Mouse (Mus musculus) bone marrow, adult 2 months (tissue): ENCODE results near the gene Cd300ld5. TPM values are rescaled to one million over a fixed set of nuclear protein-coding genes. Genes with fewer than 3 reads are reported as not detected.
"Not testable (repeated sequence)": the region's sequence is repeated elsewhere in the genome, so short reads cannot be mapped to it uniquely, and the experiment has no call there.

ENCODE experiments used
- H3K27ac ChIP-seq: fragments of 200-500 bp; 2 replicates; pipeline ENCODE4 v1.5.1; 2012; ENCODE audit warnings: low read depth, mild to moderate bottlenecking, control low read depth, inconsistent platforms, low read length; ENCODE audit not compliant: control insufficient read depth, poor library complexity, insufficient read depth
- H3K4me1 ChIP-seq: fragments of 200-500 bp; 2 replicates; pipeline ENCODE4 v1.6.1; 2011; ENCODE audit warnings: low read length; ENCODE audit not compliant: control insufficient read depth, insufficient read depth
- H3K4me3 ChIP-seq: fragments of 200-500 bp; replicated peaks from 2 replicates; pipeline ENCODE3; 2011; ENCODE audit warnings: mild to moderate bottlenecking, low read depth, low read length, control low read depth; ENCODE audit not compliant: control insufficient read depth
- CTCF ChIP-seq: fragments of 200-500 bp; IDR thresholded peaks from 2 replicates; pipeline ENCODE4 v1.5.1; 2011; ENCODE audit warnings: low read length, control low read depth; ENCODE audit not compliant: control insufficient read depth, insufficient read depth
- POLR2A ChIP-seq: fragments of 200-500 bp; IDR thresholded peaks from 2 replicates; pipeline ENCODE4 v1.6.1; 2011; ENCODE audit warnings: low read depth, mild to moderate bottlenecking, control low read depth, low read length, borderline replicate concordance; ENCODE audit not compliant: control insufficient read depth
- WGBS: fragments of 180-500 bp; shearing (Covaris S2); methylation state at CpG from one replicate; pipeline ENCODE4 v1.1.7; 2018; 5-methylcytosine and 5-hydroxymethylcytosine counted together
- polyA plus RNA-seq: library from polyadenylated mRNA; stranded (reverse); fragments of >200 nt; gene quantifications from 2 replicates; pipeline ENCODE4 v1.2.4, GENCODE M21; 2011; ENCODE audit warnings: low replicate concordance; ENCODE audit not compliant: missing spikeins, insufficient read depth, insufficient read length

Cd300ld5 gene
- polyA plus RNA-seq, 1 experiment = 1.8 TPM

DNA sequence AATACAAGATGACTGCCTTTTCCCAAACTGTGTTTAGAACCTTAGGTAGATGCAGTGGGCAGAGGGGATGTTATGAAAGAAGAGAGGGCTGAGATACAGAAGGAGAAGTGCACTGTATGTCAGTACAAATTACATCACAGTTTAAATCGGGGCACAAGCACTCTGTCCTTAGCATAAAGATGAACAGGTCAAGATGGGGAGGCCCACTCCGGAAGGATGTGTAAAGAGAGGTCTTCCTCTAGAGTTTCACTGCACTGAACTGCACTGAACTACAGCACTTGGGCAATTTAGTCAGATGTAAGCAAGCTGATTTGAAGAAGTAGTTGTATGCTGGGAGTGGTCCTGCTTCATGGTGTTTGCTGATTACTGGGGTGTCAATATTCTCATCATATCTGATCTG, 22.2 kb upstream of the Cd300ld5 start:
- WGBS = 31% methylated on average over 2 of the region's 2 CpGs
- peaks cover 1% of the 10 kb centered on the region for H3K4me1 ChIP-seq
- TF ChIP-seq CTCF (no peak), POLR2A (no peak)

DNA sequence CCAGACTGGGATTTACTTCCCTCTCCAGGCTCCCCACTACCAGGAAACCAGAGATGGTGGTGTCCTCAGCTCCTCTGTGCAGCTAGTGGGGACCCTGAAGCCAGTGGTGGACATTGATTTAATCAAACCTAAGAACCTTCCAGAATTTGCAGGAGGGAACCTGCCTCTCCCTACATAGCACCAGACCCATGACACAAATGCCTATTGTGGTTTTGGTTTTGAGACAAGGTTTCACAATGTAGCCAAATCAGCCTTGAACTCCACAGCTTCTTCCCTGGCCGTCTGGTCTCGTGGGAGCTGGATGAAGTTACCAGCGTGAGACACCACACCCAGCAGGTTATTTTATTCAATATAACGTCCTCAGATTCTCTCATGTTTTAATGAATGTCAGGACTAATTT, 21.1 kb upstream of the Cd300ld5 start:
- H3K4me1 ChIP-seq = peaks cover 1% of the 10 kb centered on the region
- H3K27ac ChIP-seq = no peak overlapping the region
- TF ChIP-seq POLR2A = no peak
- TF ChIP-seq CTCF = no peak
- WGBS = 48% methylated on average over 4 of the region's 4 CpGs
- no peak overlapping the region for H3K4me3 ChIP-seq

More for the DNA sequence above, 22.2 kb upstream of the Cd300ld5 start:
- Histone ChIP-seq H3K4me3 (no peak overlapping the region), H3K27ac (no peak overlapping the region)

DNA sequence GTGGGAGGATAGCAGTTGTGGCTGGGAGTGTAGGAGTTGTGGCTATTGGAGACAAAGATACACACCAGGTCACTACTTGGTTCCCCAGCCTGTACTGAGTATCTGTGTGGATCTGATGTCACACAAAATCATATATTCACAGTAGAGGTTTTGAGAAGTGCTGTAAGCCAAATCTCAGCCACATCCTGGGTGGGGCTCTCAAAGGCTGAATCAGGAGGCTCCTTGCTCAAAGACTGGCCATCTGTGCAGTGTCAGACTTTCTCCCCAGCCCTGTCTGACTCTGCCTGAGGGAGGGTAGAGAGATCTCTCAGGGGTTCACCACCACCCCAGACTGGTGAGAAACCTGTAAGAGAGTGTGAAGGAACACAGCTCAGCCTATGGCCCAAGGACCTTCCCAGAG, 17.0 kb upstream of the Cd300ld5 start:
- no peak overlapping the region for H3K27ac ChIP-seq
- no peaks in the 10 kb centered on the region; the same call in 1 of the 2 replicates for H3K4me1 ChIP-seq
- TF ChIP-seq POLR2A (no peak), CTCF (no peak)
- no peak overlapping the region for H3K4me3 ChIP-seq

DNA sequence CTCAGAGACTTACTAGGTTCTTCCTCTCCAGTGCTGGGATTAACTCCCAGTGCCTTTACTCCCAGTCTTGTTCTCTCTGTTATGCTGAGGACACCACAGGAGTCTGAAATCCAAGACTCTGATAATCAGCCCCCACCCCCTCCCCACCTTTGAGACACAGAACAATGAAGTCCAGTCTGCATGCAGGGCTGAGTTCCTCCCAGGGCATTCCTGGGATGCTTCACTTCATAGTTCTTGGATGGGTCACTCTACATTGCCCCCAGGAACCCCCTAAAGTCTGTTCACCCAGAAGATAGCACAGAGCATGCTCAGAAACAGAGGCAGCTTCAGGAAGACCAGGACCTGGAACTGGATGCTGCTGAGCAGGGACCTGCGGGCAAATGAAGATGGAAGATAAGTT, 15.4 kb upstream of the Cd300ld5 start:
- TF ChIP-seq POLR2A (no peak), CTCF (no peak)
- WGBS = 84% methylated on average over 1 of the region's 1 CpGs
- no peak overlapping the region for H3K4me3 ChIP-seq
- peaks cover 1% of the 10 kb centered on the region; the same call in 1 of the 2 replicates for H3K4me1 ChIP-seq
- H3K27ac ChIP-seq = no peak overlapping the region

DNA sequence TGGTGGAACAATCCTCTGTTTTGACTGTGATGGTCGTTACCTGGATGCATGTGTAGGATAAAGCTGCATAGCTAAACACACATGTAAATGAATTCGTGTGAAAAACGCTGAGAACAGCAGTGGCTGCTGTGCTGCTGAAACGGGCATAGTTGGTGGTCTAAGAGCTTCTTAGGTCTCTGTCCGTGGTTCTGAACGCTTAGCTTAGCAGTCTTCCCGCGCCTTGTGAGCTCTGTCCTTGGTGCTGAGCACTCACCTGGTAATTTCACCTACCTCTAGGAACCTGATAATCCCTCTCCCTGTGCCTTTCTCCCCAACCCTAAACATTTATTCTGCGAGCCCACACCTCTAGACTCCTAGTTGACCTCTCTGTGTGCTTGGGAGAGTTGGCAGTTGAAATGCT, 14.6 kb upstream of the Cd300ld5 start:
- WGBS = 4% methylated on average over 9 of the region's 9 CpGs
- Histone ChIP-seq H3K4me3 (no peak overlapping the region), H3K4me1 (peaks cover 1% of the 10 kb centered on the region; the same call in 1 of the 2 replicates), H3K27ac (no peak overlapping the region)
- TF ChIP-seq POLR2A = no peak
- no peak for TF ChIP-seq CTCF

DNA sequence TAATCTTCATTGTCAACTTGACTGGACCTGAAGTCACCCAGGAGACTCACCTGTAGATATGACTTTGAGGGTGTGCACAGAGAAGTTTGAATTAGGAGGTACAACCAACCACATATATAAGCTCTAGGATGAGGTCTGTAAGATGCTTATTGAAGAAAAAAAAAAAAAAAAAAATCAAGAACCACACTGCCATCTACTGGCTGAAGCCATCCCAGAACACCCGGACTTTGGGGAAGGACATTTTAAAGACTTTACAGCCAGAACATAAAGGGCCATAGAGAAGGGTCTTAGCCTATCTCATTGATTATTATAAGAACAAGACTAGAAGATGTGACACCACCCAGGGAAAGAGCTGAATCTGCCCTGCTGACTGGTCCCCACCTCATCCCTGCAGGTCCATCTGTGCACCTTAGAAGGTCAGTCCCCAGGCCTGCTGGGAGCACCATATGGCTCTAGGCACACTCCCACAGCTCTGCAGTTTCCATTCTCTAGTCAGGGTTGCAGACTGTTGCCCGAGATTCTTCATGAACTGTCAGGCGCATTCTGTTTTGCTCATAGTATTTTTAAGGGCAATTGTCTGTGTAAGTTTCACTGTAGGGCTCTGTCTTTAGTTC, 11.8 kb upstream of the Cd300ld5 start:
- H3K27ac ChIP-seq = no peak overlapping the region
- 30% methylated on average over 3 of the region's 3 CpGs for WGBS
- no peak overlapping the region for H3K4me3 ChIP-seq
- peaks cover 1% of the 10 kb centered on the region; the same call in 1 of the 2 replicates for H3K4me1 ChIP-seq
- TF ChIP-seq POLR2A = no peak
- TF ChIP-seq CTCF = no peak

DNA sequence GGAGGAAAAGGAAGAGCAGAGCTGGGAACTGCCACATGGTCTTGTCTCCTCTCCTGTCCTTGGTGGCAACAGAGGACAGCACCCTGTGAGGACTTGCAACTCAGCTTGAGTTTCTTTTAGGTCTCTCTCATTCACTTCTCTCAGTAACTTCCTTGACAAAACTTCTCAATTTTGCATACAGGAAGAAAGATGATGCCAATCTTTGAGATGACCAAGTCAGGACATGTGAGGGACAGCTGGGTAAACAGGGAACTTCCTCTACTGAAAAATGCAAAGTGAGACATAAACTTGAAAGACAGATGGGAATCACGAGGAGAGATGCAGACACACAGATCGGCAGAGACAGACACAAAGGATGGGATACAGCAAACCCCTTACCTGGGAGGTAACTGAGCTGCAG, 10.7 kb upstream of the Cd300ld5 start, which contains the start of gene Cd300ld3:
Gene Cd300ld3 (minus strand): TSS at position 151 of the 400 bp plus-strand sequence.
- Histone ChIP-seq H3K4me3 (no peak within 1 kb of the TSS), H3K4me1 (peaks cover 1% of the 10 kb centered on the region; the same call in 1 of the 2 replicates), H3K27ac (peak within 1 kb of the TSS; percentile 55)
- 40% methylated on average over 2 of the region's 2 CpGs for WGBS
- TF ChIP-seq CTCF = no peak
- TF ChIP-seq POLR2A = no peak

DNA sequence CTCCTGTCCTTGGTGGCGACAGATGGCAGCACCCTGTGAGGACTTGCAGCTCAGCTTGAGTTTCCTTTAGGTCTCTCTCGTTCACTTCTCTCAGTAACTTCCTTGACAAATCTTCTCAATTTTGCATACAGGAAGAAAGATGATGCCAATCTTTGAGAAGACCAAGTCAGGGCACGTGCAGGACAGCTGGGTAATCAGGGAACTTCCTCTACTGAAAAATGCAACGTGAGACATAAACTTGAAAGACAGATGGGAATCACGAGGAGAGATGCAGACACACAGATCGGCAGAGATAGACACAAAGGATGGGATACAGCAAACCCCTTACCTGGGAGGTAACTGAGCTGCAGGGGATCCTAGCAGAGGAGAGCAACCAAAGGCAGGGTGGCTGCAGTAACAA, 10.7 kb downstream of the Cd300ld5 start, which contains the start of gene Cd300ld4:
Gene Cd300ld4 (minus strand): TSS at position 101 of the 400 bp plus-strand sequence.
- not testable (repeated sequence) for H3K4me1 ChIP-seq, H3K27ac ChIP-seq, H3K4me3 ChIP-seq
- no CpG with 5 or more reads among the region's 6 CpGs for WGBS

DNA sequence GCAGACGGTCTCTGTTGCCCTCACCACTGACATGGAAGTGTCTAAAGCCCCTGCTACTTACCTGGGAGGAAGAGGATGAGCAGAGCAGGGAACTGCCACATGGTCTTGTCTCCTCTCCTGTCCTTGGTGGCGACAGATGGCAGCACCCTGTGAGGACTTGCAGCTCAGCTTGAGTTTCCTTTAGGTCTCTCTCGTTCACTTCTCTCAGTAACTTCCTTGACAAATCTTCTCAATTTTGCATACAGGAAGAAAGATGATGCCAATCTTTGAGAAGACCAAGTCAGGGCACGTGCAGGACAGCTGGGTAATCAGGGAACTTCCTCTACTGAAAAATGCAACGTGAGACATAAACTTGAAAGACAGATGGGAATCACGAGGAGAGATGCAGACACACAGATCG, 21.5 kb downstream of the Cd300ld5 start, which contains the start of gene Cd300ld2:
Gene Cd300ld2 (minus strand): TSS at position 101 of the 400 bp plus-strand sequence.
- H3K27ac ChIP-seq, H3K4me3 ChIP-seq, H3K4me1 ChIP-seq: not testable (repeated sequence)
- WGBS = no CpG with 5 or more reads among the region's 7 CpGs
